In genomic region chr8:88506981-88507380, GRCm38 (mm10) we compare ENCODE assay signal across 21 mouse cellular contexts. TPM values are rescaled to one million over a fixed set of nuclear protein-coding genes. Genes with fewer than 3 reads are reported as not detected.
DNase-seq lines count a peak whose midpoint lies in the region; ATAC-seq lines count a peak whose summit lies in the region.
"Had no signal": no experiment of that assay in that cellular context is flagged by ENCODE, and none has a peak within 500 bp of the region (broad histone marks: within the 10 kb centered on the region; RNA-seq: fewer than 3 reads in every experiment).

No protein-coding gene starts in this region.

- no peaks in the 10 kb centered on the region for H3K36me3 ChIP-seq in kidney, embryonic 15.5 days
- no peaks in the 10 kb centered on the region for H3K36me3 ChIP-seq in lung, embryonic 16.5 days (ENCODE audit: control insufficient read depth, insufficient read depth, low read length)
- H3K36me3 ChIP-seq: embryonic facial prominence, embryonic 13.5 days; forebrain, embryonic 12.5 days; G1E; heart, embryonic 12.5 days; hindbrain, embryonic 10.5 days had no signal

- no peak overlapping the region for H3K4me3 ChIP-seq in kidney, embryonic 15.5 days (replicated peaks)
- no peak overlapping the region for H3K4me3 ChIP-seq in lung, embryonic 16.5 days (ENCODE audit: low read length)
- H3K4me3 ChIP-seq: embryonic facial prominence, embryonic 13.5 days; forebrain, embryonic 12.5 days; heart, embryonic 12.5 days; hindbrain, embryonic 10.5 days had no signal

- H3K27me3 ChIP-seq in kidney, embryonic 15.5 days, result peaks cover 15% of the 10 kb centered on the region
- peaks cover under 1% of the 10 kb centered on the region for H3K27me3 ChIP-seq in lung, embryonic 16.5 days (ENCODE audit: control insufficient read depth, insufficient read depth, low read depth, low read length)

- peak; percentile 7 for DNase-seq in kidney, adult 11 months
- DNase-seq in lung, postnatal 25 days (ENCODE audit: low spot score), result peak; percentile 74
- no peak for DNase-seq in left cerebral cortex, adult 18-20 months (ENCODE audit: low spot score in 2 of 2)
- DNase-seq in cerebellum, postnatal 14 days, result no peak
- DNase-seq in urinary bladder, postnatal 25 days (ENCODE audit: low spot score), result no peak
- DNase-seq: adrenal gland, adult 8-10 months; adrenal gland, postnatal 36 days; B cell, adult 2 months; cerebellum, adult 8-10 months; cerebellum, postnatal 25 days; forebrain, postnatal 0 days; gastrocnemius, postnatal 14 days had no signal

- H3K4me1 ChIP-seq in kidney, embryonic 15.5 days, result no peaks in the 10 kb centered on the region
- H3K4me1 ChIP-seq in lung, embryonic 16.5 days (replicated peaks; ENCODE audit: control insufficient read depth, insufficient read depth, low read length), result no peaks in the 10 kb centered on the region
- H3K4me1 ChIP-seq: embryonic facial prominence, embryonic 13.5 days; heart, embryonic 12.5 days had no signal

- no peak overlapping the region for H3K4me2 ChIP-seq in kidney, embryonic 15.5 days
- no peak overlapping the region for H3K4me2 ChIP-seq in lung, embryonic 16.5 days (ENCODE audit: low read depth, low read length)
- H3K4me2 ChIP-seq: embryonic facial prominence, embryonic 13.5 days; forebrain, embryonic 12.5 days; heart, embryonic 12.5 days; hindbrain, embryonic 14.5 days had no signal

- 78% methylated on average over 5 of the region's 5 CpGs for WGBS in kidney, embryonic 15.5 days
- 60% methylated on average over 5 of the region's 5 CpGs for WGBS in lung, embryonic 16.5 days

- no peaks in the 10 kb centered on the region for H3K9me3 ChIP-seq in kidney, embryonic 15.5 days (replicated peaks)
- H3K9me3 ChIP-seq in lung, embryonic 16.5 days (ENCODE audit: control insufficient read depth, low read length), result no peaks in the 10 kb centered on the region
- H3K9me3 ChIP-seq: embryonic facial prominence, embryonic 13.5 days; heart, embryonic 12.5 days had no signal

- no peak overlapping the region for H3K27ac ChIP-seq in kidney, embryonic 15.5 days
- H3K27ac ChIP-seq in lung, embryonic 16.5 days (ENCODE audit: low read length), result no peak overlapping the region
- H3K27ac ChIP-seq: embryonic facial prominence, embryonic 13.5 days; forebrain, embryonic 12.5 days; hindbrain, embryonic 10.5 days; hindbrain, embryonic 14.5 days had no signal

- ATAC-seq in kidney, embryonic 15.5 days (replicated peaks; ENCODE audit: low FRiP score), result no peak
- ATAC-seq in lung, embryonic 16.5 days (ENCODE audit: low read depth), result peak; percentile 70
- ATAC-seq: CD4-positive, CD25-positive, alpha-beta regulatory T cell, adult 4 months; forebrain, postnatal 0 days had no signal

- H3K9ac ChIP-seq in kidney, embryonic 15.5 days, result no peak overlapping the region
- no peak overlapping the region for H3K9ac ChIP-seq in lung, embryonic 16.5 days (ENCODE audit: low read length)
- H3K9ac ChIP-seq: embryonic facial prominence, embryonic 13.5 days; forebrain, embryonic 12.5 days; forebrain, postnatal 0 days; heart, embryonic 12.5 days; hindbrain, embryonic 14.5 days had no signal

RNA-seq across cellular contexts. Expression of gene Nkd1, which starts 14.2 kb away (rescaled TPM):
- polyA plus RNA-seq in kidney, embryonic 15.5 days (2015; fragmentation: Nextera tagmentation; extraction: Ambion mirVana), result 60.0 and 68.1 TPM in 2 replicates
- polyA plus RNA-seq in lung, embryonic 16.5 days (2015; fragmentation: Nextera tagmentation; extraction: Ambion mirVana), result 49.6 and 54.2 TPM in 2 replicates
- 10 to 100 TPM; 13.0 to 13.8 TPM for total RNA-seq in left cerebral cortex, adult 18-20 months (2021)
- polyA plus RNA-seq: CD4-positive, CD25-positive, alpha-beta regulatory T cell, adult 4 months; G1E had no signal

Comparison
In these comparisons a context has a peak if more than half of its experiments do, and no peak if none do; other contexts are left out.
1. DNase-seq: peak in kidney, adult 11 months (single experiment) and lung, postnatal 25 days (single experiment); none in left cerebral cortex, adult 18-20 months (0 of 2), cerebellum, postnatal 14 days (0 of 2) and urinary bladder, postnatal 25 days (single experiment).